Mouse (Mus musculus): Measurements from ENCODE around the gene Hddc3.

- TF ChIP-seq MAX (IDR thresholded peaks at IDR 0.05; ENCODE audit: low read depth) (no peak), MYOD1 (IDR thresholded peaks at IDR 0.05; ENCODE audit: control insufficient read depth in 1 of 3, insufficient read length in 2 of 3, low read depth in 2 of 3) (no peak)
Measured at GRCm38 (mm10) chr7:80358039-80358438, 15.1 kb downstream of the Hddc3 start.

Data from myocyte (in vitro differentiated cells).